Mouse (Mus musculus) lung, embryonic 15.5 days (tissue): Measurements from ENCODE around the gene E2f7. TPM values are rescaled to one million over a fixed set of nuclear protein-coding genes. Genes with fewer than 3 reads are reported as not detected.

Experiments
- ATAC-seq: fragments of 200-750 bp; cut with Nextera tagmentation; 2 replicates; pipeline ENCODE4 v1.8.0; 2017; ENCODE audit warnings: moderate number of reproducible peaks, borderline replicate concordance; ENCODE audit not compliant: low FRiP score, low TSS enrichment; ENCODE audit errors: extremely low read depth
- H3K27ac ChIP-seq: fragments of 300-500 bp; sonication (generic); 2 replicates; pipeline ENCODE4 v1.5.1; 2015; ENCODE audit warnings: moderate library complexity, mild to moderate bottlenecking, inconsistent platforms
- H3K27me3 ChIP-seq: fragments of 300-500 bp; sonication (generic); 2 replicates; pipeline ENCODE4 v1.6.1; 2015; ENCODE audit warnings: inconsistent platforms
- H3K36me3 ChIP-seq: fragments of 300-500 bp; sonication (generic); 2 replicates; pipeline ENCODE4 v1.6.1; 2015; ENCODE audit warnings: inconsistent platforms
- H3K4me1 ChIP-seq: fragments of 300-500 bp; sonication (generic); 2 replicates; pipeline ENCODE4 v1.6.1; 2015; ENCODE audit warnings: inconsistent platforms
- H3K4me2 ChIP-seq: fragments of 300-500 bp; sonication (generic); 2 replicates; pipeline ENCODE4 v1.6.1; 2015; ENCODE audit warnings: inconsistent platforms, mild to moderate bottlenecking, moderate library complexity
- H3K4me3 ChIP-seq: fragments of 300-500 bp; sonication (generic); 2 replicates; pipeline ENCODE4 v1.5.1; 2015; ENCODE audit warnings: mild to moderate bottlenecking, inconsistent platforms
- H3K9ac ChIP-seq: fragments of 300-500 bp; sonication (generic); 2 replicates; pipeline ENCODE4 v1.6.1; 2015; ENCODE audit warnings: inconsistent platforms
- H3K9me3 ChIP-seq: fragments of 300-500 bp; sonication (generic); 2 replicates; pipeline ENCODE4 v1.6.1; 2016; ENCODE audit warnings: inconsistent platforms
- WGBS: fragments of 180-500 bp; shearing (Covaris S2); methylation state at CpG from one replicate; pipeline ENCODE4 v1.1.7; 2015; 5-methylcytosine and 5-hydroxymethylcytosine counted together
- polyA plus RNA-seq: library from polyadenylated mRNA; unstranded; fragments of >200 nt; fragmentation: Nextera tagmentation; extraction: Ambion mirVana; gene quantifications from 2 replicates; pipeline ENCODE4 v1.2.1, GENCODE M21; 2015

E2f7 gene
- polyA plus RNA-seq, 1 experiment from 2014 or later = 38.1 TPM

DNA sequence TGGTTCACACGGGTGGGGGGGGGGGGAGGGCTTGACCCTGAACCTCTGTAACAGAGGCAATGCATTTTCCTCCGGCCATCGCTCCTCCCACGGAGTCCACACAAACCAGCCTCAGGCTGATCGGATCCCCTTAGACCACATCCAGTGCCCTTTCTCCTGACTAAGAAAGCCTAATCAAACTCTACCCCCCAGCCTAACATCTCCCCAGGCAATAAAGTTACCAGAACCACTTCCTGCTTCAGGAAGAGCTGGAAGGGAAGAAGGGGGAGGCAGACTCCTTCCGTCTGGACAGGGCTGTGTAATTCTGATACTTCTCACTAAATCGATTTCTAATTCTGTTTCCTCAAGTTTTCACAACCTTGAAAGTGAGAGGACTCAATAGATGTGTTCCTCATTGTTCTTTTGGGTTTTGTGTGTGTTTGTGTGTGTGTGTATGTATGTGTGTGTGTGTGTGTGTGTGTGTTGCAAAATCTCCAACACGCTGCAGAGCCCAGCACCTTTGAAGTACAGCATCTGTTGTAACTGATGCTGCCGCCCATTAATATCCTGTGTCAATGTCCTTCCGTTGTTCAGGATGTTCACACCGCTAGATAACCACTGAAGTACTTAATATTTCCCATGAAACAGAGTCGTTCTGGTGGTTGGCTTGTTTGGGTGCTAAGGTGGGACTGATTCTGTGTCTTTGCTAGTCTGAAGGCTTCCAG is 43.0 kb downstream of the E2f7 start:
- H3K4me2 ChIP-seq = no peak overlapping the region
- H3K27ac ChIP-seq = no peak overlapping the region
- H3K9ac ChIP-seq = no peak overlapping the region
- 58% methylated on average over 12 of the region's 12 CpGs for WGBS
- no peaks in the 10 kb centered on the region for H3K9me3 ChIP-seq
- H3K4me1 ChIP-seq = no peaks in the 10 kb centered on the region
- peaks cover 19% of the 10 kb centered on the region for H3K36me3 ChIP-seq
- H3K27me3 ChIP-seq = no peaks in the 10 kb centered on the region
- H3K4me3 ChIP-seq = no peak overlapping the region
- no peak for ATAC-seq

DNA sequence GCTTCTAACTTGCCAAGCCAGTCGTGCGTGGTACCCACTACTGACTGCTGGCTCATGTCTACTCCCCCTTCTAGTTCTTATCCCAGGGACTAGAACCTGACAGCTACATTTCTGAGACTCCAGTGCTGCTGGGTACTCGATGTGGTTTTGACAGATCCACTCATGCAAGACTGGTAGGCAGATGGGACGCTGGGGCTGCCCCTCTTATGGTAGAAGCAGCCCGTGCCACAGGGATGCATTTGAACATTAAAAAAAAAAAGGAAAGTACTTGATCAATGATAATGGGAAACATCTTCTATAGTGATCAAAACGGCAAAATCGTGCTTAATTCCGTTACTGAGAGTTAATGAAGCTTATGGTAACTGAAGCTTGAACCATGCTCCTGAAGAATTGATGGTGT is 44.4 kb downstream of the E2f7 start:
- H3K4me3 ChIP-seq = no peak overlapping the region
- peaks cover 1% of the 10 kb centered on the region; the same call in 1 of the 2 replicates for H3K4me1 ChIP-seq
- H3K4me2 ChIP-seq = no peak overlapping the region
- 87% methylated on average over 8 of the region's 8 CpGs for WGBS
- ATAC-seq = no peak
- no peaks in the 10 kb centered on the region for H3K27me3 ChIP-seq
- H3K9me3 ChIP-seq = no peaks in the 10 kb centered on the region
- H3K36me3 ChIP-seq = peaks cover 11% of the 10 kb centered on the region
- no peak overlapping the region for H3K27ac ChIP-seq
- H3K9ac ChIP-seq = no peak overlapping the region

GRCm38 (mm10) chr10:110793150-110793787 is 48.0 kb downstream of the E2f7 start:
- Histone ChIP-seq H3K9me3 (no peaks in the 10 kb centered on the region), H3K9ac (no peak overlapping the region)

GRCm38 (mm10) chr10:110794564-110795205 is 49.4 kb downstream of the E2f7 start:
- peaks cover 14% of the 10 kb centered on the region for H3K4me1 ChIP-seq
- ATAC-seq = peak; percentile 53; the same call in 1 of the 2 replicates
- peak overlapping the region; percentile 11; the same call in 1 of the 2 replicates for H3K4me3 ChIP-seq
- H3K9ac ChIP-seq = no peak overlapping the region
- peak overlapping the region; percentile 51 for H3K4me2 ChIP-seq
- H3K27ac ChIP-seq = peak overlapping the region; percentile 40; the same call in 1 of the 2 replicates
- H3K27me3 ChIP-seq = no peaks in the 10 kb centered on the region
- no peaks in the 10 kb centered on the region for H3K9me3 ChIP-seq
- WGBS = 9% methylated on average over 12 of the region's 12 CpGs
- H3K36me3 ChIP-seq = no peaks in the 10 kb centered on the region

More at GRCm38 (mm10) chr10:110793150-110793787, 48.0 kb downstream of the E2f7 start:
- no peak for ATAC-seq
- Histone ChIP-seq H3K27me3 (no peaks in the 10 kb centered on the region), H3K4me2 (no peak overlapping the region), H3K4me3 (no peak overlapping the region), H3K36me3 (no peaks in the 10 kb centered on the region), H3K4me1 (peaks cover 14% of the 10 kb centered on the region), H3K27ac (no peak overlapping the region)
- WGBS = 61% methylated on average over 8 of the region's 8 CpGs

DNA sequence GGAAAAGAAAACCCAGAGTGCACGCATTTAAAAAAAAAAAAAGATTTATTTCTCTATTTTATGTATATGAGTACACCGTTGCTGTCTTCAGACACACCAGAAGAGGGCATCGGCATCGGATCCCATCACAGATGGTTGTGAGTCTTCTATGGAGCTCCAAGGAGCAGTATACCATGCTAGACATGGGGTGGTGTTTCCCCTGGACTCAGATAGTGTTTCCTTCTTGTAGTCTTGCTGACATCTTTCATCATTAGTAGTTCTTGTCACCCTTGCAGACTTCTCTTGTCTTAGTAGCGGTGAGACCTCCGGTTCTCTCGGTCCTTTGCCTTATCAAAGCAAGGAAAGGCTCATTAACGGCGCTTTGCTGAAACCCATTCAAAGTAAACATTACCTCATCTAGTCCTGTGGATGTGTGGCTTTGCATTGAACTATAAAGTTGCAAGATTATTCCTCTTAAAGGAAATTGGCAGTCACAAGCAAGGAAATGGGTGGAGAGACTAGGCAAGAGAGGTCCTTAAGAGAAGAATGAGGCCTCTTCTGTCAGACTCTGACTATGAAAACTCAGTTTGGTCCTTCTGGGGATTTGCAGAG is 50.1 kb downstream of the E2f7 start:
- H3K27ac ChIP-seq = peak overlapping the region; percentile 40
- H3K36me3 ChIP-seq = no peaks in the 10 kb centered on the region
- H3K9ac ChIP-seq = no peak overlapping the region
- H3K4me2 ChIP-seq = peak overlapping the region; percentile 51
- H3K27me3 ChIP-seq = no peaks in the 10 kb centered on the region
- 41% methylated on average over 9 of the region's 9 CpGs for WGBS
- H3K9me3 ChIP-seq = no peaks in the 10 kb centered on the region
- peaks cover 14% of the 10 kb centered on the region for H3K4me1 ChIP-seq
- peak overlapping the region; percentile 11; the same call in 1 of the 2 replicates for H3K4me3 ChIP-seq
- ATAC-seq = peak; percentile 25; the same call in 1 of the 2 replicates

DNA sequence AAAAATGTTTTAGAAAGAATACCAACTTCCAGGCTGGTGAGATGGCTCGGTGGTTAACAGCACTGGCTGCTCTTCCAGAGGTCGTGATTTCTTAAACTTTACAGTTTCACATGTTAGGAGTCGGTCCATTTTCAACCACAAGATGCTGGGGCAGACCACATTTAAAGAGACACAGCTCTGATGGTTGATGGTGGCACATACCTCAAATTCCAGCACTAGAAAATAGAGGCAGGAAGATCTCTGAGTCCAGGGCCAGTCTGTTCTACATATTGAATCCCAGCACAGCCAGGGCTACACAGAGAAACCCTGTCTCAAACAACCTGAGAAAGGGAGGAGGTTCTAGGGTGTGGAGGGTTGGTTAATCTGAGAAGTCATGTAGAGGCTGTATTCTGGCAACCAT is 56.1 kb downstream of the E2f7 start:
- peaks cover 3% of the 10 kb centered on the region; the same call in 1 of the 2 replicates for H3K4me1 ChIP-seq
- H3K9ac ChIP-seq = no peak overlapping the region
- 75% methylated on average over 3 of the region's 3 CpGs for WGBS
- ATAC-seq = no peak
- no peak overlapping the region for H3K4me3 ChIP-seq
- H3K27ac ChIP-seq = no peak overlapping the region
- no peaks in the 10 kb centered on the region for H3K27me3 ChIP-seq
- H3K4me2 ChIP-seq = no peak overlapping the region
- H3K9me3 ChIP-seq = no peaks in the 10 kb centered on the region
- H3K36me3 ChIP-seq = no peaks in the 10 kb centered on the region

DNA sequence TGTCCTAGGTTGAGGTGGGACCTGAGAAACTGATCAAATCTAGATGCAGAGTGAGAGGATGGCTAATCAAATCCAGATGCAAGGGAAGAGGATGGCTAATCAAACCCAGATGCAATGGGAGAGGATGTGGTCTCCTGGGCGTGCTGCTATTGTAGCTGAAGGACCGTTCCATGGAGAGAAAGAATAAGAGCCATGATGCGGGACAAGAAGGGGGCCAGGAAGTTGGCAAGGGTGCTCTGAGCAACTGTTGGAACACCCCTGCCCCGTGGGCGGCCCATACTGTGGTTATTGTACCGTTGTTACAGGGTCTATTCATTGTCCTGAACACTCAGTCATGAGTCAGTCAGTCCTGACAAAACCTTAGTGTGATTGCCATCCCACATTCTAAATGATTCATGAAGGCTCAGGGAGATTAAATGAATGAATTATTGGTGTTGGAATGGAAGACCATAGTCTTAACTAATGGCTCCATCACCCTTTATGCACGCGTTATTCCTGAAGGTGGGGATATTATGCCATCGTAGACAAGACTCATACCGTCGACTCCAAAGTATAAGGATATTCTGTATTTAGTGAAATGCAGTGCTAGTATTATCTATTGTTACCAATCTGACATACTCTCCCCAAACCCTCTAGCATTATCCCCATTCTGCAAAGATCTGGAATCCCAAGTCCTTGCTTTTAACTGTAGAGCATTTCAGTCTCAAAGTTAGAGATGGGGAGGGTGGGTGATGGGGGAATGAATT is 59.2 kb downstream of the E2f7 start:
- Histone ChIP-seq H3K9ac (no peak overlapping the region), H3K4me2 (no peak overlapping the region), H3K4me1 (peaks cover 3% of the 10 kb centered on the region; the same call in 1 of the 2 replicates), H3K36me3 (no peaks in the 10 kb centered on the region), H3K27me3 (no peaks in the 10 kb centered on the region), H3K4me3 (no peak overlapping the region), H3K9me3 (no peaks in the 10 kb centered on the region), H3K27ac (no peak overlapping the region)
- WGBS = 83% methylated on average over 11 of the region's 11 CpGs
- no peak for ATAC-seq

DNA sequence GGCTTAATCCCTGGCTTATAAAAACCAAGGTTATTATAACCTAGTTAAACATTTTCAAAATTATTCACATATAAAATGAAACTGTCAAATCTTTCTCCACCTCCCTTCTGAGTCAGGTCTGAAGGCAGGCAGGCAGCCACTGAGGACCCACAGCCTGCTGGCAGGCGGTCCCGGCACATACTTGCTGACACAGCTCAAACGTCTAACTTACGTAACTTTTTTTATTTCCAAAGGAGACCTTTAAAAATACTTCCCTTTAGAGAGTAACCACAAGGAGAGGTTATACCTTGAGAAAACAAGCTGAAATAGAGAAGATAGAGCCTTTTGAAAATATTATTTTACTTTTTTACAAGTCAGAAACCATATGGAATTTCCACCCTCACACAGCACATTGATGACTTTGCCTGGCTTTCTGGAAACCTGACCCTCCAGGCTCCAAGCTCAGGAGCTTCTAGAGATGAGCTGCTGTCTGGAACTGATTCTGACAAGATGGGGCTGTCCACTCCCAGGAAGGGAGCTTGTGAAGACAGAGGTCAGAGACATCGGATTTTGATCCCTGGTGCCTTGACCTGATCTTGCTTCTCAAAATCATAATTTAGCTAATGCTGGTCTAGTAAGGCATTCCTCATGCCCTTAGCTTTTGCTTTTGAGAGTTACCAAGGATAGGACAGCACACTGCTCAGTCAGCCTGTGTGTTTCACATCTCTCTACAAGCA is 59.9 kb downstream of the E2f7 start:
- H3K9ac ChIP-seq = no peak overlapping the region
- H3K36me3 ChIP-seq = no peaks in the 10 kb centered on the region
- H3K27ac ChIP-seq = no peak overlapping the region
- H3K27me3 ChIP-seq = no peaks in the 10 kb centered on the region
- peak; percentile 55; the same call in 1 of the 2 replicates for ATAC-seq
- no peak overlapping the region for H3K4me2 ChIP-seq
- no peak overlapping the region for H3K4me3 ChIP-seq
- H3K9me3 ChIP-seq = no peaks in the 10 kb centered on the region
- H3K4me1 ChIP-seq = peaks cover 3% of the 10 kb centered on the region; the same call in 1 of the 2 replicates
- 42% methylated on average over 5 of the region's 5 CpGs for WGBS

GRCm38 (mm10) chr10:110806471-110806870 is 61.2 kb downstream of the E2f7 start:
- ATAC-seq = 0 out of 2 replicates have a peak, but pooled peaks have one; percentile 39
- Histone ChIP-seq H3K27me3 (no peaks in the 10 kb centered on the region), H3K9me3 (no peaks in the 10 kb centered on the region), H3K4me3 (no peak overlapping the region), H3K9ac (no peak overlapping the region), H3K4me2 (no peak overlapping the region), H3K4me1 (peaks cover 3% of the 10 kb centered on the region; the same call in 1 of the 2 replicates), H3K36me3 (no peaks in the 10 kb centered on the region), H3K27ac (no peak overlapping the region)
- 67% methylated on average over 8 of the region's 8 CpGs for WGBS

DNA sequence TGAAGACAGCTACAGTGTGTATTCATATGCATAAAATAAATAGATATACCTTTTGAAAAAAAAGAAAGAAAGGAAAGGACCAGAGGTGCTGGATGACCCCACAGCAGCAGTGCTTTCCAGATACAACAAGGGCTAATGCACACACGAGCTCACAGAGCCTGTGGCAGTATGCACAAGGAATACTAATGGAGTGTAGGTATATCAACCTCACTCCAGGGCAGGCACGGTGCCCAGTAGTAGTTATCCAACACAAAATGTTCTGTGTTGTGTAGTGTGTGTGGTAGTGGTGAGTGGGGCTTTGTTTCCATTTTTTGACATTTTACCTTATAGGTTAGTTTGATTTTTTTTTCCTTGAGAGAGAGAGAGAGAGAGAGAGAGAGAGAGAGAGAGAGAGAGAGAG is 65.3 kb downstream of the E2f7 start:
- no peaks in the 10 kb centered on the region for H3K9me3 ChIP-seq
- ATAC-seq = no peak
- no peaks in the 10 kb centered on the region for H3K27me3 ChIP-seq
- H3K4me1 ChIP-seq = no peaks in the 10 kb centered on the region
- H3K36me3 ChIP-seq = no peaks in the 10 kb centered on the region
- H3K27ac ChIP-seq = no peak overlapping the region
- WGBS = 79% methylated on average over 2 of the region's 2 CpGs
- no peak overlapping the region for H3K4me3 ChIP-seq
- no peak overlapping the region for H3K4me2 ChIP-seq
- no peak overlapping the region for H3K9ac ChIP-seq
